Mouse (Mus musculus) ZHBTc4 (cell line): Measurements from ENCODE around the gene Six2.
A peak's percentile ranks its signal among the peaks of the same experiment; 100 is the strongest.

ENCODE experiments used
- DNase-seq: peaks from one replicate; pipeline ENCODE4 v3.0.0-alpha.2; 2011; ENCODE audit warnings: low read depth, low spot score

Six2 gene

DNA sequence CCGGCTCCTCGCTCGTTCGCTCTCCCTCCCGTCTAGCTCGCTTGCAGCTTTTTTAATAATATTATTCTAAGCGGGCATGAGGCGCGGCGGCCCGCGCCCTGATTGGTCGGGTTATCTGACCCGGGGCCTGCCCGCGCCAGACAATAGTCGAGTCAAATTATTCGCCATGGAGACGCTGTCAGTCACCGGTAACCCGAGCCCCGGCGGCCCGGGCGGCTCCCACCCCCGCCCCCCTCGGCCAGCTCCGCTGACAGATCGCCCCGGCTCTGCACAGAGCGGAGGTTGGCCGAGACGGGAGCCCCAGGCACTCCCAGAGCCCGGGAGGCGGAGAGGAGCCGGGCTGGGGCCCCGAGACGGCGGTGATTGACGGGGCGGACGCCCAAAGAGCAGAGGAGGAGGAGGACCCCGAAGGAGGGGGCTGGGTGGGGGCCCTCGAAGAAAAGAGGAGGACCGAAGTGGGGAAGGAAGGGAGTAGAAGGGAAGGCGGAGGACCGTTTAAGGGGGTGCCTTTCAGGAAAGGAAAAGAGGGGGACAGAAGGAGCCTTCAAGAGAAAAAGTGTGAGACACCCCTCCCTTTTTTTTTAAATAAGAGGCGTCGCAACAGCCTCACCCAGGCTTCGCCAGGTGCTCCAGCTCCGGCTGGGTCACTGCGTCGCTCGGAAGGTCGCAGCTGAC, at the start of gene Six2:
Six2 (minus strand) TSS at position 39 of the 675 bp plus-strand sequence.
- peak; percentile 83 for DNase-seq

DNA sequence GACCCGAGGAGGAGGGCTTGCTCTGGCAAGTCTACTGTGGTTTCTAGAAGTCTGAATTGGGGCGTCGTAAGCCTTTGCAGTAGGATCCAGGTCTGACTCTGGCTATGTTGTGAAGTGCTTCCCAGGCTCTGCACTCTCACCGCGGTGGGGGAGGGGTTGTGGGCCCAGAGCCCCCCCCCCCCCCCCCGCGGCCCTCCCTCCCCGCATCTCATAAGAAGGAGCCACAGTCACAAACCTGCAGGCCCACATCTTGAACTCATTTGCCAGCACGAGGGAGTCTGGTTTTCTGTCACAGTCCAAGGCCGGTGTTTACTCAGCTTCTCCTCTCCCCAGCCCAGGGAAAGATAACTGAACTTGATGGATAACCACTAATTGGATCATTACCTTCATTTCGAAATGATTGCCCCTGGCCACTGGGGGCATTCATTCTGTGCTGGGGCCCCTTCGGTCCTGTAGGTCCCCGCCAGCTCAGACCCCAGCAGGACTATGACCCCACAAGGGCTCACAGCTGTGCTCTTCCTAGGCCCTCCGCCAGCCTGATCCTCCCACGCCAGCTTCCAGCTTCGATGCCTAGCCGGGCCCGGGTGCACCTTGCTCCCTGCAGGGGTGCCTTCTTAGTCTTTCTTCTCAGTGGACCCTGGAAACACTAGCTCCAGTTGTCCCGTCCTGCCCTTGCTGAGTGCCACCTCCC, 49.2 kb upstream of the Six2 start:
- DNase-seq: no peak

DNA sequence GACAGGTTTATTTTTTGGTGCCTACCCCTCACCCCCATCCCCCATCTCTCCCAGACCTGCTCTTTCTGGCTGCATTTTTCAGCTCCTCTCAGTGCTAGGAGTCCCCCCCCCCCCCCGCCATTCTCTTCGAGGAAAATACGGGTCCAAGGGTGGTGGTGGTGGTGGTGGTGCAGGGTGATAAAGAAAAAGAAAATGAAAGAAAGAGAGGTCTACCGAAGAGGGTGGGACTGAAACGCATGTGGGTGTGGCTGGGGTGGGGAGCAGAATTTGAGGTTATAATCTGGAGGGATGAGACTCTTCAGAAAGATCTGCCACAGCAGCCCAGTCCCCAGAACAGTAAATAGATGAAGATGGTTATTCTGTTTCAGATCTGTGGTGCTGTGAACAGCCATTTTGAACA, 43.3 kb upstream of the Six2 start:
- DNase-seq: no peak

DNA sequence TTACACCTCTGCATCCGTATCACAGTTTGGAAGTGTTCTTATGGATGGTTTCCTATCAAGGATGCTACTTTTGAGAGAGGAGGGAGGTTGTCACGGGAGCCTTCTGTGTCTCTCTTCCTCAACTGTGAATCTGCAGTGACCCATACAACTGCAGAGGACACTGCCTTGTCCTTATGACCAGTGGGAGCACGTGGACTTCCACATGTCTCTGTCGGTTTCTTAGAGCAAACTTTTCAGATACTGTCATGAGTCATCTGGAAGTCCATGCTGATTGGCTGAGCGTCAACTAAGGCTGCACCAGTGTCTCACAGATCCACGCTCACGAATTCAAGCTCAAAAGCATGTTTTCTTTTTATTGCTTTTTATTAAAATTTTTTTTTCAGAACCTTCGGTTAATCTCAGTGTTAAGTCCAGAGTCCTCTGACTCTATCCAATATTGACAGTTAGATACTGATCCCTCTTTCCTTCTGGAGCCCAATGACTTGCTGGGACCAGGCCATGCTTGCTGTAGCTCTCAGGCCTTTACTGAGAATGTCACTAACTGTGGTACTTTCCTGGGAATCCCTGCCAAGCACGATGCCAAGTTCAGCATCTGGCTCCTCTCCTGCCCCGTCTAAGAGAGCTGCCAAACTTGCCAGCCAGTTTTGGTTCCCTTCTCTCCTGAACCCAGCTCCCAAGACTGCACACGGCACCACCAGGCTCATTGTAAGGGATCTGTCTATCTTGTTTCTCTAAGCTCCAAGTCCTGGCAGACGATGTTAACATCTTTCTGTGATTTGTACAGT, 42.3 kb upstream of the Six2 start:
- DNase-seq: no peak

DNA sequence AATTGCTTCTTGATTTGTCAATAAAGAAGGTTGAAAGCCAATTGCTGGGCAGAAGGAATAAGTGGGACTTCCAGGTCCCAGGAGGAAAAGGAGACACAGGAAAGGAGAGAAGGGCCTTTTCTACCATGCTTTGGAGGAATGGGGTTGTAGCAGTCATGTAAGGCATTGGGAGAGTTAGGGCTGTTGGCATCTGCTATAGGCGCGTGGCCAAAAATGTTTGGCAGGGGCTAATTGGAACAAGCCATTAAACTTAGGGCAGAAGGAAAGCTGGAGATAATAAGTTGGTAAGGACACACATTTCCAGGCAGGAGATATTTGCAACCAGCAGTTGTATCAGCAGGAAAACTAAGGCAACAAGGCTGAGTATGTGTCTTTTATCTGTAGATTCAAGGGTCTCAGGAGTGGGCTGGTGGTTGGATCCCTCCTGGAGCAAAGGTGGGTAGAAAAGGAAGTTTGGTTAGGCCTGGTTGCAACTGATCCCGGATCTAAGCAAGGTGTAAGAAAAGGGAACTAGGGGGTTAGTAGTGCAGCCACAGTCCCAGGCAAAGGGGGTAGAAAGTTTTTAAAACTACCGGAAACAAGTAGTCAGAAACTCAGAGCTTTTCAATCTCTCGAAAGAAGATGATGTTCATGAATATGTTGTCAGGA, 40.1 kb upstream of the Six2 start:
- DNase-seq: no peak

DNA sequence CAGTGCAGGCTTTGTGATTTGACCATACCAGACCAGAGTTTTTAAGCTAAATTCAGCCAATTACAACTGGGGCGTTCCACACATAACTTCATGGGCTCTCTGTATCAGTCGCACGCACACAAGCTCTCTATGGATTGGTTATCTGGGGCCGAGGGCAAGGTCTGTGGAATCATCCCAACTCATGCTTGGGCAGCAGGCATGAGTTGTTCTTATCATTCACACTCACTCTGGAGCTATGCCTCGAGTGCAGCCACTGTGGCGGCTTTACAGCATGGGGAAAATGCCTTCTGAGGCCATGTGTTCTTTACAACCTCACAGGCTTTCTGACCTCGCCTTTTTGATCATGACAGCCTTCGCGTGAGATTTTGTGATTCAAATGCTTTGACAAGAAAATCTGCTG, 37.9 kb upstream of the Six2 start:
- no peak for DNase-seq

DNA sequence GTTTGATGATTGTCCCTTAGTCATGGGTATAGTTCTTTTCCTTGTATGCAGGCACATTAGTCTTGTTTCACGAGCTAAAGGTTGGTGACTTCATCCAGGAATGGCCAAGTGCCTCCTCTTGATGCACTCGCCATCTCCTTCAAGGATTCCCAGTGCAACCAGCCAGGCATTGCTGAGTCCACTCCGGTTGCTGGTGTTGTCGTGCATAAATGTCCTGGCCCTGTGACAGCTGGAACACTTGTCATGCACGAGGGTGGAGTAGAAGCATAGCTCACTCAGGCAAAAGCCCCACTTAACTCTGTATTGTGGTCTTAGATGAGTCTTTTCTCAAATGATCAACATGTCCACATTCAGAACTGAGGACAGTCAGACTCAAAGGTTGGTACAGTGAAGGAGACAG, 35.1 kb upstream of the Six2 start:
- DNase-seq: no peak

DNA sequence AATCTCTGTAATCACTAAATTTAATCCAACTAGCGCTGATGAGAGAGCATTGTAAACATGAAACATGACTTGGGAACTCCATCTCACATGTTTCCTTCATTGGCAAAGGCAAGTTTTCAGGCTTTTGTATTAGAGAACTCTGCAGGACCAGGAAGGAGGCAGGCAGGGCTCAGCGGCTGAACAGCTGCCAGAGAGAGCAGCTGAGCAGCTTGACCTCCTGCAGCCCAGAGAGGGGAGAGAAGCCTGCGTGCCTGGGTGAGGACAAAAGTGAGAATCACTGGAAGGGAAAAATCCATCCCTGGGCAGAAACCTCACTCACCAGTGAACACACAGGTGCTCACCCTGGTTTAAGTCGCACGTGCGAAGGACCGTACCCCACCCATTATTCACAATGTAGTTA, 29.2 kb upstream of the Six2 start:
- no peak for DNase-seq

DNA sequence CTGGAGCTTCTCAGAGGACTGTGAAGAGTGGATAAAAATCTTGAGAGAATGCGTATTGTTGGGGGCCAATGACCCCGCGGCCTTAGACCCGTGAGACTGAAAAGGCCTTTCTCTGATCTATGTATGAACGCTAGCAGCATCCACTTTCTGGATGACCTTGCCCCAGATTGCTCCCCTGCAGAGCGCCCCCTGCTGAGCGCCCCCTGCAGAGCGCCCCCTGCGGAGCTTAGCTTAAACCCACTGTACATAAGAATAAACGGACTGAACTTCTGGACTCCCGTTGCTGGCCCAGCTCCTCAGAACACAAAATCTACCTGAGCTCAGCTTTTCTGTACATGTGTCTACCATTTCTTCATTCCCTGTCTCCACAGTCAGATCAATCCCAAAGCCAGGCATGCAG, 27.7 kb upstream of the Six2 start:
- peak; percentile 64 for DNase-seq

DNA sequence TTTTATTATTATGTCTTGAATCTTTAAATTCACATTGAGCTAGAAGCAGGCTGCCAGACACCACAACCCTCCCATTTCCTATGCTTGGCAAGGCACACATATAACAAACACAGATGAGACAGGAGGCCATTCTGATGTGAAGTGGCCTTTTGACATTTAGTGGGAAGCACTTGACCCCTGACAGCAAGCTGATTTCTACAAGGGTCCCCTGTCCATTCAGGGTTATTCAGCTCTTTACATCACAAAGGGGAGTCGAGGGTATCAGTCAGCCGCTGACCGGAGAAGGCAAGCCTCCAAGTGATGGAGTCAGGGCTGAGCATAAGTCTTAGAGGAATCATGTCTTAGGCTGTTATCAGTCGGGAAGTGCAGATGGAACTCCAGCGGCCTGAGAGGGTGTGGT, 26.3 kb upstream of the Six2 start:
- DNase-seq: no peak

DNA sequence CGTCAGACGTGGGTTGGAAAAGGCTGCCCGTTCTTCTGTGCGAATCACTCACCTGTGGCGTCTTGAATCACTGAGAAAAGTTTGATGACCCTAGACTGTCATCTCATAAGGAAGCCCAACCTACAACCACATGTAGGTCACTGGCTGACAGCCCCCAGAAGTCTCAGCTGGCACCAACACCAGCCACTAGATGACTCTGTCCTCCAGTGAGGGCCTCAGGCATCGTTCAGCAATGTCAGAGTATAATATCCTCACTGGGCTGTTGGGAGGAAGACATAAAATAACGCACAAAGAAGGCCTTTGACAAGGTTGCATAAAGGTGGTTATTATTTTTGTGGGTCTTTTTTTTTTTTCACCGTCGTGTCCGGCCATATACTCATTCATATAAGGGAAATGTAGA, 24.8 kb upstream of the Six2 start:
- DNase-seq: no peak

DNA sequence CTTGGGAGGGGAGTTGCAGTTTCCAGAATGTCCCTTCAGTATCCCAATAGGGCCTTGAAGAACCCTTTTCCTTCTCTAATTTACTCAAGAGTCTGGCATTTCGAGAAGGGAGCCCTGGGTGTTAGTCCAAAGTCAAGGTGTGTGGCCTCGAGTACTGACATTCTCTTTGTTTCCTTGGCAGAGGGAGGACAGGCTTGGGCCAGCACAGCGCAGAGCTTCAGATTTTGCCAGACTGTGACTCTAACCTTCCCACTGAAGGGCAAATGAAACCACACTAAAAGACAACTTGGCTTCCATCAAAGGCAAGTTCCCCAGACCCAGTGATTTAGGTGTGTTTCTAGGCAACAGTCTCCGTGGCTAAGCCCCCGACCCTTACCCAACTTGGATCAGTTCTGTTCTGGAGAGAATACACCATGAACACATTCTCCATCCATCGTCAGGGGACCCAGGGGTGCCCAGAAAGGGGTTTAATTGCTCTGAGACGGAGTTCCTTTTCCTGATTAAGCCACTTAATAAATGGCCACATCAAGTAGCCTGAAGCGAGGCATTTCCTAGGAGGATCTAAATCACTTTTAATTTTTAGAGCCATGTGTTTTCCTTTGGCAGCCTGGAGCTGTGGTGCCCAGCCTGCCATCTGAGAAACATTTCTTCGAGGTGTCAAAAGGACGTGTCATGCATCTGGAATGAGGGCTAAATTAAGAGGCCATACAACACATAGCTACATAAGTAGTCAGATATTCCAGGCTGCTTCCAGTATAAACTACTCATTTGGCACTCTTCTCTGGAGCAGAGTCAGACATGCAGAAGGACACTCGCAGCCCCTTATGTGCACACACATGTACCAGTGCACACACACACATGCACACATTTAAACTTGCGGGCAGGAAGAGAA, 16.5 kb upstream of the Six2 start:
- no peak for DNase-seq

DNA sequence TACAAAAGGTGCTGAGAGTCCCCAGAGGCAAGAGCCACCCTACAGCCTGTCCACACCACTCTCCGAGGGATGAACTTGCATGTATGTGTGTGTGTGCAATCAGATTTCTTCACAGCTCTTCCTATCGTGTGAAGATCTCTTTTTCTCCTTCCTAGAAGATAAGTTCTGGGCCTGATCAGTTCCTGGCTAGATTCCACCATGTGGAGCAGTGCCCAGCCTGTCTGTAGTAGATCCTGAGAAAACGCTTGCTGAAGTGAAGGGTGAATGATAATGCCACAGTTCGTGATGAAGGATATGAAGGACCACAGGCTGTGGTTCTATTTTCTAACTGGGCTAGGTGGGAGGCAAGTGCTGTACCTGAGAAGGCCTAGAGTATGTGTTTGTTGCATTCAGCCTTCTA, 12.0 kb upstream of the Six2 start:
- no peak for DNase-seq

DNA sequence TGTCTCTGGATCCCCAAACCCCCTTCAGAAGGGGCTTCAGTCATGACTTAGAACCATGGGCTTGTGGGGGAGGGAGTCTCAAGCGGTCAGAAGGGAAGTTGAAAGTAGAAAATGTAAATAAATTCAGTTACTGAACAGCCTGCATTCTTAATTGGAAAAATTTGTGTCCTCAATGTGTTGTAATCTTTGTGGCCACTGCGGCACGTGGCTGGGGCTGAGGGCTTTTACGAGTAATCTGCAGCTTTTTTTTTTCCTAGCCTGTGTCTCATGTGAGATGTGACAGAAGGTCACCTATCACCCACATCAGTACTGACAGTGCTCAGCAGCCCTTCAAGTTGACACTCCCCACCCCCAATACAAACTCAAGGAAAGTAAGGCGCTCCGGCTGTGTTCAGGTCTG, 10.6 kb upstream of the Six2 start:
- no peak for DNase-seq

DNA sequence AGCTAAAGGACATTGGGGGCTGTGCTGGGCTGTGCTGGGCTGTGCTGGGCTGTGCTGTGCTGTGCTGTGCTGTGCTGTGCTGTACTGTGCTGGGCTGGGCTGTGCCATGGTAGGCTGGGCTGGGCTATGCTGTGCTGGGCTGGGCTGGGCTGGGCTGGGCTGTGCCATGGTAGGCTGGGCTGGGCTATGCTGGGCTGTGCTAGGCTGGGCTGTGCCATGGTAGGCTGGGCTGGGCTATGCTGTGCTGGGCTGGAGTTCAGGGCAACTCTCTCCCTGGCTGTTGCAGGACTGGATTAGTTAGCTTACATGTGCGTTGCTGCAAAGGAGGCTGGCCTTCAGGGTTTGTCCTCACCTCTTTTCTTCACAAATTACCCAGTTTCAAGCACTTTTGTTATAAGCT, 9.9 kb upstream of the Six2 start:
- DNase-seq: no peak

DNA sequence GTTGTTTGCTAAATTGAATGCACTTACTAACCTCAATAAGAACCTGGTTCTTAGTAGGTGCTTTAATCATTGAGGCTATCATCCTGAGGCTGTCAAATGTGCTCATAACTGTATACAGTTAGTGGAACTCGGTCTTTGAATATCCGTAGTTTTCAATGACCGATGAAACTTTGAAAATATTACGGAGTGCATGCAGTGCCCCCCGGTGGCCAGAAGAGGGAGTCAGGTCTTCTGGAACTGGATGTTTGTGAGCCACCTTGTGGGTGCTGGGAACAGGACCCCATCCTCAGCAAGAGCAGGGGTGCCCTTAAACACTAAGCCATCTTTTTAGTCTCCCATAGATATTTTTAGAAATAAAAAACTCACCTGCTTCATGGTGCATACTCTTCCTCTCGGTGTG, 6.4 kb upstream of the Six2 start:
- peak; percentile 36 for DNase-seq

DNA sequence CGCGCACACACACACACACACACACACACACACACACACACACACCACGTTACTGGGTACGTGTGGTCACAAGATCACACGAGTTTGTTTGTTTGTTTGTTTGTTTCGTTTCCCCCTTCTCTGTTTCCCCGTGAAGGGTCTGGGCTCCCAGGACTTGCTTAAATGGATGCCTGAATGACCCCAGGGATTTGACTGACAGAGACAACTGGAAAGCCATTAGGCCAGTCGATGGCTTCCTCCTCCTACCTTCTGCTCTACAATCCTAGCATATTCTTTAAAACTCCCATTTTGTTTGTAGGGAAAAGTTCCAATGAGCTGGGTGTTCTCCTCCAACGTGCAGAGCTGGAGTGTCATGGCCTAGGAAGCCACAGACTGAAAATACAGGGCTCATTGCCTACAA, 5.0 kb upstream of the Six2 start:
- DNase-seq: no peak

DNA sequence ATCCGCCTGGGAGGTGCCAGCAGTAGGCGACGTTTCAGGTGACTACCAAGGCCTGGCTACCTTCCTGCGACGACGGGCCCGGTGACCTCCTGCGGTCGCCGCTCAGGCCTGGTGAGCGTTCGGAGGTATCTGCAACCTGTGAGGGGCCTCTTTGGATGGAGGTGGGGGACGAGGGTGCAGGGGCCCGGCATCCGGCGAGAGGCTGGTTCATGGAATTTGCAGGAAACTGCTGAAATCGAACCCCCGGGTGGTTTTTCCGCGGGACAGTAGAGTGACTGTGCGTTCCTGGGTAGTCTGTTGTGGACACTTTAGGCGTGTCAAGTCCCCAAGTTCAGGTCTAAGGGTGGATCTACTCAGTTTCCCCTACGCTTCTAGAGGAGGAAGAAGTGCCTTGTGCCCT, 4.5 kb upstream of the Six2 start:
- DNase-seq: peak; percentile 24

DNA sequence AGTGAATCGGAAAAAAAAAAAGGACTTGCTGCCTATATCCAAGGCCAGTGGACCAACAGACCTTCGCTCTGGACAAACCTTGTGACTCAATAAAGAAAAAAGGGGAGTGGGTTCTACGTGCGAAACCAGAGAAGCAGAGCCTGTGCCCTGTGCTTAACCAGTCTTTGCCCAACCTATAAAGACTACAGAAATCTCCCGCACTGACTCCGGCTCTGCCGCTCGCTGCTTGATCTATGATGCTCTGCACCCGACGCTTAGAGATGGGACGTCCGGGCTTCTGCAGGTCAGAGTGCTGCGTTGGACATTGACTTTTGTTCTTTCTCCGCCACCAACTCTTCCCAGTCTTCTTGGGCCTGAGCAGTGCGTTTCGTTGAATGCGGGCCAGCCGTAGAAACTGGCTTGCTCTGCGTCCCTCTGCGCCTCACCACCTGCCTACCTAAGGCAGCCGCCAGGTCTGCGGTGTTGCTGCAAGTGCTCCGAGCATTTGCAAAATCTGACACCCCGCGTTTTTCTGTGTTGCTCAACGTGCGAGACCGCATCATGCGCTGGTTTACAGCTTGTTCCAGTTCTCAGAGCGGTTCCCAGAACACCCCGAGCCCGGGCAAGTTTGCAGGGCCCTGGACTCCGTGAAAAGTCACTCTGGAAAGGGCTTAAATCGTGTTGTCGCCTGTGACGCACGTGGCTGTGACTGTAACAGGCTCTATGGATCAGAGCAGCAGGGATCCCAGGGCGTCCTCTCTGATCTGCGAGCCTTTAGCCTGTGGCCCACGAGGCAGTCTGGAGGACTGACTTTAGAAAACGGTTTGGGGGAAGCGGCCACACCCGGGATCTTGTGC, 3.8 kb upstream of the Six2 start:
- peak; percentile 50 for DNase-seq

DNA sequence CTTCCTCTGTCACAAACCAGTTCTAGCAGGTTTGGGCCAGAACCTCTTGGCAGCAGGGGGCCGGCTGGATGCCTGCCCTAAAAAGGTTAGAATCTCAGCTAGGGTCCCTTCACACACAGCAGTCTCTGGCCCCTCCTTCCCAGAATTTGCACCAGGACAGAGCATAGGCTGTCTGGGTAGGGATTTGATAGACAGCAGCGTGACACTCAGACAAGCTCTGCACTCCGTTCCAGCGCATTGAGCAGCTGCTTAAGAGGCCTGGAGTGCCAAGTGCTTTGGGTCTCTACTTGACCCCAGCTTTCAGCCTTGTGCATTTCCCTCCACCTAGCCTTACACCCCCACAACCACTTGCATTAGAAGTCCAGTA, 2.9 kb upstream of the Six2 start:
- peak; percentile 75 for DNase-seq
